Mouse (Mus musculus) ES-E14 (cell line): ENCODE data around the gene Pla2g15.

Experiments used
- HCFC1 ChIP-seq: IDR thresholded peaks from 2 replicates; pipeline ENCODE4 v1.6.1; 2012; ENCODE audit warnings: low read length, inconsistent platforms, borderline replicate concordance; ENCODE audit not compliant: insufficient read depth
- MAFK ChIP-seq: IDR thresholded peaks from 2 replicates; pipeline ENCODE4 v1.6.1; 2014; ENCODE audit warnings: mild to moderate bottlenecking, low read depth, low read length, inconsistent platforms; ENCODE audit not compliant: insufficient read depth
- ZC3H11A ChIP-seq: IDR thresholded peaks from 2 replicates; pipeline ENCODE4 v1.6.1; 2012; ENCODE audit warnings: low read depth, mild to moderate bottlenecking, inconsistent platforms, low read length, borderline replicate concordance
- ZNF384 ChIP-seq: IDR thresholded peaks from 2 replicates; pipeline ENCODE4 v1.6.1; 2012; ENCODE audit warnings: low read depth, low read length, inconsistent platforms

GRCm38 (mm10) chr8:106131021-106131420, 19.2 kb upstream of the Pla2g15 start:
- TF ChIP-seq ZNF384 (no peak), ZC3H11A (no peak), HCFC1 (no peak), MAFK (no peak)
